Mouse (Mus musculus) limb, embryonic 15.5 days (tissue): ENCODE data around the gene Map3k13. TPM values are rescaled to one million over a fixed set of nuclear protein-coding genes. Genes with fewer than 3 reads are reported as not detected.

ENCODE experiments used
- ATAC-seq: fragments of 200-750 bp; cut with Nextera tagmentation; 2 replicates; pipeline ENCODE4 v1.8.0; 2017; ENCODE audit warnings: low read depth, moderate TSS enrichment; ENCODE audit not compliant: insufficient number of reproducible peaks, low FRiP score, low TSS enrichment
- H3K27ac ChIP-seq: fragments of 300-500 bp; sonication (generic); 2 replicates; pipeline ENCODE4 v1.5.1; 2015; ENCODE audit warnings: moderate library complexity, mild to moderate bottlenecking, inconsistent platforms
- H3K27me3 ChIP-seq: fragments of 300-500 bp; sonication (generic); 2 replicates; pipeline ENCODE4 v1.6.1; 2015; ENCODE audit warnings: inconsistent platforms
- H3K36me3 ChIP-seq: fragments of 300-500 bp; sonication (generic); 2 replicates; pipeline ENCODE4 v1.6.1; 2015; ENCODE audit warnings: inconsistent platforms
- H3K4me1 ChIP-seq: fragments of 300-500 bp; sonication (generic); 2 replicates; pipeline ENCODE4 v1.6.1; 2015; ENCODE audit warnings: inconsistent platforms
- H3K4me2 ChIP-seq: fragments of 300-500 bp; sonication (generic); 2 replicates; pipeline ENCODE4 v1.6.1; 2015; ENCODE audit warnings: mild to moderate bottlenecking, inconsistent platforms
- H3K4me3 ChIP-seq: fragments of 300-500 bp; sonication (generic); 2 replicates; pipeline ENCODE4 v1.5.1; 2015; ENCODE audit warnings: mild to moderate bottlenecking, inconsistent platforms
- H3K9ac ChIP-seq: fragments of 300-500 bp; sonication (generic); 2 replicates; pipeline ENCODE4 v1.6.1; 2015; ENCODE audit warnings: inconsistent platforms
- H3K9me3 ChIP-seq: fragments of 300-500 bp; sonication (generic); 2 replicates; pipeline ENCODE4 v1.6.1; 2016; ENCODE audit warnings: inconsistent platforms
- WGBS: fragments of 180-500 bp; shearing (Covaris S2); methylation state at CpG from one replicate; pipeline ENCODE4 v1.1.7; 2015; 5-methylcytosine and 5-hydroxymethylcytosine counted together
- polyA plus RNA-seq: library from polyadenylated mRNA; unstranded; fragments of >200 nt; fragmentation: Nextera tagmentation; extraction: Ambion mirVana; gene quantifications from 2 replicates; pipeline ENCODE4 v1.2.1, GENCODE M21; 2015

Map3k13 gene
- 0.55 and 0.61 TPM in 2 replicates for polyA plus RNA-seq

GRCm38 (mm10) chr16:21793875-21794696, at the start of gene Map3k13:
Map3k13 (plus strand) TSS chr16:21794346.
- peak within 1 kb of the TSS; percentile 67 for H3K9ac ChIP-seq
- H3K4me3 ChIP-seq = peak within 1 kb of the TSS; percentile 86
- H3K27me3 ChIP-seq = no peaks in the 10 kb centered on the region
- ATAC-seq = peak; percentile 97
- no peaks in the 10 kb centered on the region for H3K9me3 ChIP-seq
- WGBS = 2% methylated on average over 47 of the region's 47 CpGs
- H3K4me1 ChIP-seq = peaks cover 7% of the 10 kb centered on the region; the same call in 1 of the 2 replicates
- H3K36me3 ChIP-seq = peaks cover under 1% of the 10 kb centered on the region; the same call in 1 of the 2 replicates
- peak within 1 kb of the TSS; percentile 82 for H3K27ac ChIP-seq
- H3K4me2 ChIP-seq = peak within 1 kb of the TSS; percentile 83

- ATAC-seq = no peak
- Histone ChIP-seq H3K4me3 (no peak overlapping the region), H3K4me1 (no peaks in the 10 kb centered on the region), H3K36me3 (peaks cover 11% of the 10 kb centered on the region; the same call in 1 of the 2 replicates), H3K4me2 (no peak overlapping the region), H3K9ac (no peak overlapping the region), H3K27ac (no peak overlapping the region), H3K9me3 (no peaks in the 10 kb centered on the region), H3K27me3 (no peaks in the 10 kb centered on the region)
- WGBS = 86% methylated on average over 1 of the region's 1 CpGs
Observed at GRCm38 (mm10) chr16:21758447-21758846, 35.7 kb upstream of the Map3k13 start.

GRCm38 (mm10) chr16:21768255-21768654, 25.9 kb upstream of the Map3k13 start:
- Histone ChIP-seq H3K27ac (no peak overlapping the region), H3K27me3 (no peaks in the 10 kb centered on the region), H3K4me2 (no peak overlapping the region), H3K4me3 (no peak overlapping the region), H3K9ac (no peak overlapping the region), H3K36me3 (peaks cover 8% of the 10 kb centered on the region; the same call in 1 of the 2 replicates), H3K9me3 (no peaks in the 10 kb centered on the region), H3K4me1 (no peaks in the 10 kb centered on the region)
- 79% methylated on average over 3 of the region's 3 CpGs for WGBS
- ATAC-seq = no peak

- Histone ChIP-seq H3K9me3 (no peaks in the 10 kb centered on the region), H3K27me3 (no peaks in the 10 kb centered on the region), H3K9ac (no peak overlapping the region), H3K4me3 (no peak overlapping the region), H3K4me2 (no peak overlapping the region), H3K36me3 (peaks cover 8% of the 10 kb centered on the region; the same call in 1 of the 2 replicates), H3K27ac (no peak overlapping the region), H3K4me1 (no peaks in the 10 kb centered on the region)
- 73% methylated on average over 5 of the region's 5 CpGs for WGBS
- no peak for ATAC-seq
Observed at GRCm38 (mm10) chr16:21769667-21770066, 24.5 kb upstream of the Map3k13 start.

GRCm38 (mm10) chr16:21774725-21775124, 19.4 kb upstream of the Map3k13 start:
- H3K9me3 ChIP-seq = no peaks in the 10 kb centered on the region
- H3K9ac ChIP-seq = no peak overlapping the region
- H3K36me3 ChIP-seq = no peaks in the 10 kb centered on the region
- 76% methylated on average over 4 of the region's 4 CpGs for WGBS
- no peak overlapping the region for H3K4me3 ChIP-seq
- no peak for ATAC-seq
- no peaks in the 10 kb centered on the region for H3K4me1 ChIP-seq
- no peak overlapping the region for H3K27ac ChIP-seq
- no peaks in the 10 kb centered on the region for H3K27me3 ChIP-seq
- no peak overlapping the region for H3K4me2 ChIP-seq

- Histone ChIP-seq H3K4me3 (peak overlapping the region; percentile 27), H3K27me3 (no peaks in the 10 kb centered on the region), H3K4me1 (no peaks in the 10 kb centered on the region), H3K9ac (no peak overlapping the region), H3K27ac (no peak overlapping the region), H3K9me3 (no peaks in the 10 kb centered on the region), H3K36me3 (no peaks in the 10 kb centered on the region), H3K4me2 (no peak overlapping the region)
- ATAC-seq = no peak
- WGBS = 51% methylated on average over 3 of the region's 3 CpGs
Observed at GRCm38 (mm10) chr16:21778293-21778866, 15.8 kb upstream of the Map3k13 start.

GRCm38 (mm10) chr16:21779149-21779548, 15.0 kb upstream of the Map3k13 start:
- Histone ChIP-seq H3K4me1 (no peaks in the 10 kb centered on the region), H3K4me2 (no peak overlapping the region), H3K9ac (no peak overlapping the region), H3K27me3 (no peaks in the 10 kb centered on the region), H3K9me3 (no peaks in the 10 kb centered on the region), H3K4me3 (no peak overlapping the region), H3K27ac (no peak overlapping the region), H3K36me3 (no peaks in the 10 kb centered on the region)
- WGBS = 86% methylated on average over 4 of the region's 4 CpGs
- ATAC-seq = no peak

- no peak overlapping the region for H3K4me2 ChIP-seq
- H3K27me3 ChIP-seq = no peaks in the 10 kb centered on the region
- H3K9ac ChIP-seq = no peak overlapping the region
- H3K27ac ChIP-seq = no peak overlapping the region
- H3K4me1 ChIP-seq = no peaks in the 10 kb centered on the region
- 68% methylated on average over 3 of the region's 3 CpGs for WGBS
- no peak for ATAC-seq
- no peaks in the 10 kb centered on the region for H3K36me3 ChIP-seq
- H3K9me3 ChIP-seq = no peaks in the 10 kb centered on the region
- H3K4me3 ChIP-seq = no peak overlapping the region
Observed at GRCm38 (mm10) chr16:21781277-21781676, 12.9 kb upstream of the Map3k13 start.

GRCm38 (mm10) chr16:21781895-21782294, 12.3 kb upstream of the Map3k13 start:
- Histone ChIP-seq H3K9ac (no peak overlapping the region), H3K36me3 (no peaks in the 10 kb centered on the region), H3K4me2 (no peak overlapping the region), H3K4me3 (no peak overlapping the region), H3K27me3 (no peaks in the 10 kb centered on the region), H3K9me3 (no peaks in the 10 kb centered on the region), H3K4me1 (no peaks in the 10 kb centered on the region), H3K27ac (no peak overlapping the region)
- 87% methylated on average over 3 of the region's 3 CpGs for WGBS
- no peak for ATAC-seq

- H3K27ac ChIP-seq = no peak overlapping the region
- no peaks in the 10 kb centered on the region for H3K27me3 ChIP-seq
- no peak overlapping the region for H3K4me2 ChIP-seq
- no peak overlapping the region for H3K9ac ChIP-seq
- no peaks in the 10 kb centered on the region for H3K9me3 ChIP-seq
- ATAC-seq = no peak
- H3K4me3 ChIP-seq = no peak overlapping the region
- no peaks in the 10 kb centered on the region for H3K36me3 ChIP-seq
- 64% methylated on average over 2 of the region's 2 CpGs for WGBS
- peaks cover 8% of the 10 kb centered on the region; the same call in 1 of the 2 replicates for H3K4me1 ChIP-seq
Observed at GRCm38 (mm10) chr16:21782807-21783206, 11.3 kb upstream of the Map3k13 start.

- Histone ChIP-seq H3K4me1 (peaks cover 12% of the 10 kb centered on the region; the same call in 1 of the 2 replicates), H3K27ac (no peak overlapping the region), H3K27me3 (no peaks in the 10 kb centered on the region), H3K9ac (no peak overlapping the region), H3K9me3 (no peaks in the 10 kb centered on the region), H3K4me2 (no peak overlapping the region), H3K36me3 (no peaks in the 10 kb centered on the region), H3K4me3 (no peak overlapping the region)
- ATAC-seq = no peak
- 76% methylated on average over 4 of the region's 4 CpGs for WGBS
Observed at GRCm38 (mm10) chr16:21785000-21785399, 9.1 kb upstream of the Map3k13 start.

GRCm38 (mm10) chr16:21786317-21786716, 7.8 kb upstream of the Map3k13 start:
- H3K9me3 ChIP-seq = no peaks in the 10 kb centered on the region
- H3K36me3 ChIP-seq = no peaks in the 10 kb centered on the region
- H3K27ac ChIP-seq = no peak overlapping the region
- ATAC-seq = no peak
- H3K4me2 ChIP-seq = no peak overlapping the region
- H3K9ac ChIP-seq = no peak overlapping the region
- 91% methylated on average over 8 of the region's 8 CpGs for WGBS
- no peaks in the 10 kb centered on the region for H3K27me3 ChIP-seq
- no peak overlapping the region for H3K4me3 ChIP-seq
- H3K4me1 ChIP-seq = peaks cover 12% of the 10 kb centered on the region; the same call in 1 of the 2 replicates
